Mouse (Mus musculus) olfactory bulb, adult 2 months (tissue): Measurements from ENCODE around the gene Zdhhc20.

Source experiments
- CTCF ChIP-seq: fragments of 200-500 bp; IDR thresholded peaks from 2 replicates; pipeline ENCODE4 v1.5.1; 2012; ENCODE audit warnings: low read depth, mild to moderate bottlenecking, low read length, moderate library complexity; ENCODE audit not compliant: insufficient read depth
- POLR2A ChIP-seq: fragments of 200-500 bp; IDR thresholded peaks from 2 replicates; pipeline ENCODE4 v1.6.1; 2012; ENCODE audit warnings: mild to moderate bottlenecking, low read depth, low read length, moderate library complexity; ENCODE audit not compliant: insufficient read depth

DNA sequence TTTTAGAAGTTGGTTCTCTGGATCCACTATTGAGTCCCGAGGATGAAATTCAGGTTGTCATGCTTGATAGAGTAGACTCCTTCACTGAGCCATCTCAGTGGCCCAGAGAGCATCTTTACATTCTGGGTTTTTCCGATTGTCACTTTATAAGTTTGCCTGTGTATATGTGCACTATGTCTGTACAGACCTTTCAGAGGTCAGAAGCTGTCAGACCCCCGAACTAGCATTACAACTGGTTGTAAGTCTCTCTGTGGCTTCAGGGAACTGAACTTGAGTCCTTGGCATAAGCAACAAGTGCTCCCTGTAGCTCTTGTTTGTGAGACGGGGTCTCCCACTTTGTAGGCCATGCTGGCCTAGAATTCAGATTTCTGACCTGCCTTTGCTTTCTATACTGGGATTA, 86.3 kb downstream of the Zdhhc20 start:
- no peak for TF ChIP-seq POLR2A
- TF ChIP-seq CTCF: no peak
